Mouse (Mus musculus): Measurements from ENCODE around the gene Astn1. TPM values are rescaled to one million over a fixed set of nuclear protein-coding genes. Genes with fewer than 3 reads are reported as not detected.

Astn1 gene
- total RNA-seq, 4 experiments from 2014 or later: 0.52 to 1.3 (median 1.0) TPM

- no peak for DNase-seq (ENCODE audit: low spot score)
Measured at GRCm38 (mm10) chr1:158615202-158615601, 253.1 kb downstream of the Astn1 start.

- no peak for DNase-seq (ENCODE audit: low spot score)
Measured at GRCm38 (mm10) chr1:158617943-158618342, 255.9 kb downstream of the Astn1 start.

- DNase-seq (ENCODE audit: low spot score): no peak
Measured at GRCm38 (mm10) chr1:158632935-158633334, 270.9 kb downstream of the Astn1 start.

GRCm38 (mm10) chr1:158633441-158633840 lies 271.4 kb downstream of the Astn1 start:
- DNase-seq (ENCODE audit: low spot score): no peak

- DNase-seq (ENCODE audit: low spot score): no peak
Measured at GRCm38 (mm10) chr1:158641306-158641705, 279.2 kb downstream of the Astn1 start.

- no peak for DNase-seq (ENCODE audit: low spot score)
Measured at GRCm38 (mm10) chr1:158642247-158642646, 280.2 kb downstream of the Astn1 start.

GRCm38 (mm10) chr1:158652799-158653198 lies 290.7 kb downstream of the Astn1 start:
- DNase-seq (ENCODE audit: low spot score): no peak

GRCm38 (mm10) chr1:158653808-158654520 lies 291.9 kb downstream of the Astn1 start:
- DNase-seq (ENCODE audit: low spot score): peak; percentile 12

GRCm38 (mm10) chr1:158654571-158655205 lies 292.6 kb downstream of the Astn1 start:
- DNase-seq (ENCODE audit: low spot score): no peak

GRCm38 (mm10) chr1:158656986-158657385 lies 294.9 kb downstream of the Astn1 start:
- no peak for DNase-seq (ENCODE audit: low spot score)

- DNase-seq (ENCODE audit: low spot score): no peak
Measured at GRCm38 (mm10) chr1:158666001-158666400, 303.9 kb downstream of the Astn1 start.

GRCm38 (mm10) chr1:158669971-158670592 lies 308.0 kb downstream of the Astn1 start:
- DNase-seq (ENCODE audit: low spot score): peak; percentile 42

- no peak for DNase-seq (ENCODE audit: low spot score)
Measured at GRCm38 (mm10) chr1:158687726-158688125, 325.7 kb downstream of the Astn1 start.

GRCm38 (mm10) chr1:158697423-158697822 lies 335.4 kb downstream of the Astn1 start:
- DNase-seq (ENCODE audit: low spot score): no peak

- no peak for DNase-seq (ENCODE audit: low spot score)
Measured at GRCm38 (mm10) chr1:158697859-158698569, 335.9 kb downstream of the Astn1 start.

- DNase-seq (ENCODE audit: low spot score): no peak
Measured at GRCm38 (mm10) chr1:158699276-158699675, 337.2 kb downstream of the Astn1 start.

- no peak for DNase-seq (ENCODE audit: low spot score)
Measured at GRCm38 (mm10) chr1:158700147-158700546, 338.1 kb downstream of the Astn1 start.

GRCm38 (mm10) chr1:158701336-158701735 lies 339.3 kb downstream of the Astn1 start:
- no peak for DNase-seq (ENCODE audit: low spot score)

- peak; percentile 12 for DNase-seq (ENCODE audit: low spot score)
Measured at GRCm38 (mm10) chr1:158713301-158714095, 351.4 kb downstream of the Astn1 start.

GRCm38 (mm10) chr1:158732868-158733496 lies 370.9 kb downstream of the Astn1 start:
- no peak for DNase-seq (ENCODE audit: low spot score)
